Mouse (Mus musculus): ENCODE measurements at regions not wholly inside any gene's neighbourhood (a gene's known extent, or its start where the extent isn't known, plus 50 kb on each side); places are given as distances from the start of the nearest gene placed in this dataset.

- TF ChIP-seq CTCF (IDR thresholded peaks at IDR 0.05; ENCODE audit: low read depth, low read length) (no peak), POLR2A (IDR thresholded peaks at IDR 0.05; ENCODE audit: borderline replicate concordance, low read depth, low read length) (no peak)
Measured at GRCm38 (mm10) chr15:88399064-88399463, 201.0 kb upstream of the Zdhhc25 start.

Data from bone marrow macrophage, adult 2 months (primary cell).